In genomic region chr6:142507033-142507784, GRCm38 (mm10) we compare ENCODE assay signal across 8 mouse cellular contexts. TPM values are rescaled to one million over a fixed set of nuclear protein-coding genes. Genes with fewer than 3 reads are reported as not detected.
A peak's percentile ranks its signal among the peaks of the same experiment; 100 is the strongest.
DNase-seq lines count a peak whose midpoint lies in the region; ATAC-seq lines count a peak whose summit lies in the region.

No protein-coding gene starts in this region.

- whole genome bisulfite sequencing in midbrain, embryonic 12.5 days, result under 1% methylated on average over 30 of the region's 30 CpGs

- H3K9me3 ChIP-seq in midbrain, embryonic 12.5 days, result no peaks in the 10 kb centered on the region

- peak; percentile 31 for DNase-seq in adrenal gland, adult 2 months
- no peak for DNase-seq in adrenal gland, adult 8-10 months
- peak; percentile 27 for DNase-seq in ES-CJ7 (ENCODE audit: low read depth, low spot score)
- peak; percentile 43 for DNase-seq in embryo, embryonic 10.5 days (ENCODE audit: low spot score)
- peak; percentile 44 to 52 for DNase-seq in heart, postnatal 10 days
- peak; percentile 20 to 27 for DNase-seq in left cerebral cortex, postnatal 14 days (ENCODE audit: low spot score in 2 of 2)
- DNase-seq in T-cell, adult 2 months (ENCODE audit: low spot score), result no peak

- peaks cover 19% of the 10 kb centered on the region for H3K27me3 ChIP-seq in midbrain, embryonic 12.5 days

- intact Hi-C loops in heart, postnatal 10 days (cut with DNase I), result loop anchor here (2.0 kb wide), 1 partner anchor 18 kb away; no protein-coding TSS in a partner anchor
- intact Hi-C loops in left cerebral cortex, postnatal 14 days (cut with DNase I), result loop anchor here (5.0 kb wide), 1 partner anchor 120 kb away; the partner anchor contains the start of genes Golt1b and Recql

- H3K4me2 ChIP-seq in midbrain, embryonic 12.5 days (replicated peaks), result peak overlapping the region; percentile 62

- peak overlapping the region; percentile 57 for H3K4me3 ChIP-seq in midbrain, embryonic 12.5 days

- peak overlapping the region; percentile 54 for H3K27ac ChIP-seq in midbrain, embryonic 12.5 days (replicated peaks)

- no peaks in the 10 kb centered on the region for H3K36me3 ChIP-seq in midbrain, embryonic 12.5 days

- ATAC-seq in midbrain, embryonic 12.5 days (ENCODE audit: low FRiP score, low read depth), result peak; percentile 73

- peak overlapping the region; percentile 79 for H3K9ac ChIP-seq in midbrain, embryonic 12.5 days (replicated peaks)

- peaks cover 31% of the 10 kb centered on the region for H3K4me1 ChIP-seq in midbrain, embryonic 12.5 days

RNA-seq across cellular contexts. Expression of gene Ldhb, which starts 0.5 kb away (rescaled TPM):
- 100 to 1,000 TPM; 222 to 343 TPM for total RNA-seq in adrenal gland, adult 2 months (2021)
- 39.7 and 47.7 TPM in 2 replicates for polyA plus RNA-seq in adrenal gland, adult 2 months (2012; rRNA removed)
- 100 to 1,000 TPM; 147 to 183 (median 159) TPM for total RNA-seq in adrenal gland, adult 8-10 months (2022)
- 1,000 to 10,000 TPM; 1,648 to 1,721 TPM for total RNA-seq in heart, postnatal 10 days (2021)
- 100 to 1,000 TPM; 689 to 743 TPM for total RNA-seq in left cerebral cortex, postnatal 14 days (2021)
- 388 and 389 TPM in 2 replicates for polyA plus RNA-seq in midbrain, embryonic 12.5 days (2016; fragmentation: Nextera tagmentation; extraction: Ambion mirVana)

RNA-seq across cellular contexts. Expression of gene Gys2, which starts 34.3 kb away (rescaled TPM):
- 10 to 100 TPM in 1 of 2 experiments, 1 to 10 TPM in 1; 9.8 to 18.5 TPM for total RNA-seq in adrenal gland, adult 2 months (2021)
- 2.5 and 3.0 TPM in 2 replicates for polyA plus RNA-seq in adrenal gland, adult 2 months (2012; rRNA removed)
- 10 to 100 TPM in 1 of 4 experiments, 1 to 10 TPM in 3; 1.4 to 10.7 (median 5.0) TPM for total RNA-seq in adrenal gland, adult 8-10 months (2022)
- under 1 TPM in 1 of 2 experiments, not detected in 1; 0.19 TPM for total RNA-seq in heart, postnatal 10 days (2021)
- total RNA-seq in left cerebral cortex, postnatal 14 days (2021), result not detected
- polyA plus RNA-seq in midbrain, embryonic 12.5 days (2016; fragmentation: Nextera tagmentation; extraction: Ambion mirVana), result 0.10 TPM in 1 of 2 replicates, not detected in the other

Comparison
In these comparisons a context has a peak if more than half of its experiments do, and no peak if none do; other contexts are left out.
1. DNase-seq: peak in adrenal gland, adult 2 months (single experiment), ES-CJ7 (single experiment), embryo, embryonic 10.5 days (single experiment), heart, postnatal 10 days (2 of 2) and left cerebral cortex, postnatal 14 days (2 of 2); none in adrenal gland, adult 8-10 months (single experiment) and T-cell, adult 2 months (single experiment).